Mouse (Mus musculus): ENCODE results near the gene Olfr1393.
"Not testable (repeated sequence)": the region's sequence is repeated elsewhere in the genome, so short reads cannot be mapped to it uniquely, and the experiment has no call there.

Olfr1393 gene

DNA sequence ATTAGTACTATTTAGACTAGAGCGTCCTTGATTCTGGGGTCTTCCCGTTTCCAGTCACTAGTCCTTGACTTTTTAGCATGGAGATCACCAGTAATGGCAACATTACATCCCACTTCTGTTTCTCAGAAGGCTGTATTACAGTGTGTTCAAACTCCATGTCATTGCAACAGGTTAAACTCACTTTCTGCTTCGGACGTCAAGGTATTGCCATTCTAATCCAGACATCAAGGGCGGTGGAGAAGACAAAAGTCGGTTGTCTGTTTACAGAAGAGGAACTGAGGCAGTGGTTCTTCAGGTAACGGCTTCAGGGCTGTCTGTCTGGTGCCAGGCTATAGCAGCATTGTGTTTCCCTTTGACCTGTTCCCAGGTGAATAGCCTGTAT, 26.7 kb upstream of the Olfr1393 start:
- no peak for DNase-seq (ENCODE audit: low read depth)

DNA sequence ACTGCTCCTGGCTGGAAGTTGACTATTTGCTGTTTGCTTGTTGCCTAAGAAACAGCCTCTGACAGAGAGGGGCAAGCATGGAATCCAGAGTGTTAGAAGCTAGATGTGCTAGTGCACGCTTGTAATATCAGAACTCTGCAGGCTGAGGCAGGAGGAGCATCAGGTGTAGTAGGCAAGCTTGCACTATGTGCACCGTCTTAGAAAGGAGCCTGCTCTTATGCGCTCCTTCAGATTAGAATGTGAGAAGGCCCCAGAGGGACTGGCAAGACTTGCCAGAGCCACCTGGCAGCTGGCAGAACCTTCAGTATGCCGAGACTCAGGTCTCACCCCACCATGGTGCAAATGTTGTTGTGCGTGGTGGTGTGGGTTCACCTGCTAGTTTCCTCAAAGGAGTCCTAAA, 26.1 kb upstream of the Olfr1393 start:
- no peak for DNase-seq (ENCODE audit: low read depth)

GRCm38 (mm10) chr11:49253035-49253434, 25.1 kb upstream of the Olfr1393 start:
- no peak for DNase-seq (ENCODE audit: low read depth)

- no peak for DNase-seq (ENCODE audit: low read depth)
Measured at GRCm38 (mm10) chr11:49259296-49259695, 18.8 kb upstream of the Olfr1393 start.

DNA sequence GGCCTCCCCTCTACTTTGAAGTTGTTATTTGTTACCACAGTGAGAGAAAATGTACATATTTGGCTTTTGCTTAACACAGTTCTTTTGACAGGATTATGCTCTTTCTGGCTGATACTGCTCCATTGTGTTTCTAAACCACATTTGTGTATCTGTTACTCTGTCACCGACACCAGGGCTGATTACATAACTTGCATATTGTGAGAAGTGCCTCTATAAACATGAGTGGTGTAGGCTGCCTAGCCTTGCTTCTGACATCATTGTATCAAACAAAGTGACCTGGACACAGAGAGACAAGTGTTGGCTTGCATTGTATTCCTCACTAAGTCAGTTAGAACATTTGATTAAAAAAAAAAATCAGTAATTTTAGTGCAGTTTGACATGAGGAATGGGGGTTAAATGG, 18.3 kb upstream of the Olfr1393 start:
- no peak for DNase-seq (ENCODE audit: low read depth)

GRCm38 (mm10) chr11:49260598-49261312, 17.3 kb upstream of the Olfr1393 start:
- no peak for DNase-seq (ENCODE audit: low read depth)

- no peak for DNase-seq (ENCODE audit: low read depth)
Measured at GRCm38 (mm10) chr11:49261313-49261855, 16.7 kb upstream of the Olfr1393 start.

DNA sequence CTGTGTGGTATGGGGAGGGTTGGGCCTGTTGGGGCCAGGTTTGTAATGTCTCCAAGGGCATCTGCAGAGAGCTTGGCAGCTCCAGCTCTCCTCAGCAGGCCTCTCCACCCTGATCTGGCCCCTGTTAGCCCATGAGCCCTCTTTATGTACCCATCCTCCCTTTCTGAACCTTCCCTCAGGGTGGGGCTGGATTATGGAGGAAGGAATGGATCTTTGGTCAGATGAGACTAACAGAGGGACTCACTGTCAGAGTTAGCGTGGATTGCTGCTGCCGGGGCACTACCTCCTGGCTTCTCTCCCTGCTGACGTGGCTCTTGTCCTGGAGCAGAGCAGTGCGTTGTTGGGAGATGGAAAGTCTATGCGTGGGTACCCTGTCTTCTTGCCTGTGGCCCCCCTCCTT, 15.8 kb upstream of the Olfr1393 start:
- no peak for DNase-seq (ENCODE audit: low read depth)

DNA sequence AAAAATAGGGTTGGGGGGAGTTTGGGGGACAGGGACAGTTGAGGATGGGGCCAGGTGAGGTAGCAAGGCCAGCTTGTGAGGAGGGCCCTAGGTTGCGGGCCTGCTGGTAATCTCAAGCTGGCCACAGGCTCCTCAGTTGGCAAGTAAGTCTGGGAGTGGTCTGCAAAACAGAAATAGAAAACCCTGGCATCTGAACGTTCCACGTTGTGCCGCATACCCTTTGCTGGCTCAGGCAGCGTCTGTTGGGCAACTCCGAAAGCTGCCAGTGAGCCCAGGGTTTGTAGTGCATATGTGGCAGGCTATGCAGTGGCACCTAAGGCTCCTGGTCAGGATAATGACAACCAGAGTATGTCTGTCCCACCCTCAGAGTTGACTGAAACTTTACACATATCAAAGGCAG, 15.0 kb upstream of the Olfr1393 start:
- no peak for DNase-seq (ENCODE audit: low read depth)

DNA sequence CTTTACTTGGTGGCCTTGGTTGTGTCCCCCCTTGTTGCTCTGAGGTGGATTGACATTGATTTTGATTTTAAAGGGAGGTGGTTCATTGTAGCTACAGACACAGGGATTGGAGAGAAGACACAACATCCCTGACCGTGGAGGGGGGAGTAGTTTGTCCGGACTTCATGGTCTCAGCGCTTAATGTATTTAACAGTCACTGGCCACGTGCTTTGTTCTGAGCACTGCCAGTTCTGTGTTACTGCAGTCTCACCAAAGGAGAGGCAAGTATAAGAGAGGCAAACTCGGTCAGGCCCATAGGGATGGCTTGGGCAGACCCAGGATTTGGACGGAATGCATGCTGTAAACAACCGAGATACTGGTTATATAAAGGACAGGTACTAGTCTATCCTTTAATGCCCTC, 14.0 kb upstream of the Olfr1393 start:
- DNase-seq (ENCODE audit: low read depth): no peak

GRCm38 (mm10) chr11:49264622-49265021, 13.5 kb upstream of the Olfr1393 start:
- DNase-seq (ENCODE audit: low read depth): no peak

DNA sequence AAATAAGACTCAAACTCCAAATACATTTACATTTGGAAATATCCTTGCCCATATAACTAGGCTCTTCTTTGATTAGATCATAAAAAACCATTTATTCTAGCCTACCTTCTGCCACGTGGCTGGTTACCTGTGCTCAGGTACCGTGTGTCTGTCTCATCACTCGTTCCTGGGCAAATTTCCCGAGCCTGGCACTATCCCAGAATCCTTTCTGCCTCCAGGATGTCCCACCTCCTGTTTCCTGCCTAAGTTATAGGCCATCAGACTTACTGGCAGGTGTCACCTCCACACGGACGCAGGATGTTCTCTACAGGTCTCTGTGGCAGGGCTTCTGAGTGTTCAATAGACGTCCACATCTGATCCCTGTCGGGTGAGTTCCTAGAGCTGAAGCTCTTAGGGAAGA, 13.0 kb upstream of the Olfr1393 start:
- DNase-seq (ENCODE audit: low read depth): no peak

GRCm38 (mm10) chr11:49266671-49267070, 11.4 kb upstream of the Olfr1393 start:
- DNase-seq (ENCODE audit: low read depth): no peak

DNA sequence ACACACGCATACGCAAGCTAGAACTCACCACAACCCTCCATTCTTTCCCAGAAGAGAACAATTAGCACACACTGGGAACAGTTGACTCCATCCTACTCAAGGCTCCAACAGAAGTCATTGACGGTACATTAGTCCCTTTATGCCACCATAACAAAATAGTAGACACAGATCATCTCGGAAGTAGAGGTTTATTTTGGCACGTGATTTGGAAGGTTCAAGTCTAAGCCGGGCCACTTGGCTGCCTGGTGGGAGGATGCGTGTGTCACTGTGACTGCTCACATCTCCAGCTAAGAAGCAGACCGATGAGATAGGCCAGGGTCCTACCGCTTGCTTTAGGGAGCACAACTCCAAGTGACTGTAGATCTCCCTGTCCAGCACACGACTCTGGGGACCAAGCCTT, 10.8 kb upstream of the Olfr1393 start:
- DNase-seq (ENCODE audit: low read depth): no peak

- DNase-seq (ENCODE audit: low read depth): no peak
Measured at GRCm38 (mm10) chr11:49267970-49268579, 10.0 kb upstream of the Olfr1393 start.

DNA sequence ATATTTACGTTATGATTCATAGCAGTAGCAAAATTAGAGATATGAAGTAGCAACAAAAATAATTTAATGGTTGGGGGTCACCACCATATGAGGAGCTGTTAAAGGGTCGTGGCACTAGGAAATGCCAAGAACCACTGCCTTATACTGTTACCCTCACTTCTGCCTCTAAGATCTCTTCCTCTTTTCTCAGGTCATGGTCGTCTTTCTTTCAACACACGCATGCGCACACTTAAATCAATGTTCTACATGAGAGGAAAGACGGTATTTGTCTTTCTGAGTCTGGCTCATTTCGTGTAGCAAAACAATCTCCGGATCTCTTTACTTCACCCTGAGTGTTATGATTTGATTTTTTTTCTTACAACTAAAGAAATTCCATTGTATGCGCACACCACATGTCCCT, 8.3 kb upstream of the Olfr1393 start:
- DNase-seq (ENCODE audit: low read depth): no peak

- DNase-seq (ENCODE audit: low read depth): no peak
Measured at GRCm38 (mm10) chr11:49270368-49270767, 7.7 kb upstream of the Olfr1393 start.

- DNase-seq (ENCODE audit: low read depth): no peak
Measured at GRCm38 (mm10) chr11:49271334-49271733, 6.8 kb upstream of the Olfr1393 start.

DNA sequence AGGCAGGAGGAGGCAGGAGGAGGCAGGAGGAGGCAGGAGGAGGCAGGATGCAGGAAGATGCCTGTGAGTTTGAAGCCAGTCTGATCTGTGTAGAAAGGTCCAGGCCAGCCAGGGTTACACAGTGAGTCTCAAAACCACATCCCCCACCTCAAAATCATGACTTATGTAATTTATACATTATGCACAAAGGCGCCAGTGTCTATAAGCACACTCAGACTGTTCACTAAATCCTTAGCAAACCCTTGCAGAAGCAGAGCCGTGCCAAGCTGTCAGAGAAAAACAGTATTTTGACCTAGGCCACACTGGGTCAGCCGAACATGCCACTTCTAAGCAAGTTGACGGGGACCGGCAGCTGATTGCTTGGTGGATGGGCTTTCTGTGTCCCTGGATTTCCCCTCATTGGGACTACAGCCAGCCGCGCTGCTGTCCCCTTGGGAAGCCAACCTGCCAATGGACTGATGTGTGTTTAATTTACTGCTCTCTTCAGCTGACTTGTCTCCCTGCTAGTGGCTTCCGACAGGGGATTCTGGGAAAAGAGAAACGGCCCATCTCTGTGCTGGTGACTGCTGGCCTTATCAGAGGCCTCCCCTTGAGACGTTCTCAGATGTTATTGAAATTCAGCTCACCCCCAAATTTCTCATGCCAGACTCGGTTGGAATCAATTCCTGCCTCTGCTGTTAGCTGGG, 4.1 kb upstream of the Olfr1393 start:
- DNase-seq (ENCODE audit: low read depth): no peak

DNA sequence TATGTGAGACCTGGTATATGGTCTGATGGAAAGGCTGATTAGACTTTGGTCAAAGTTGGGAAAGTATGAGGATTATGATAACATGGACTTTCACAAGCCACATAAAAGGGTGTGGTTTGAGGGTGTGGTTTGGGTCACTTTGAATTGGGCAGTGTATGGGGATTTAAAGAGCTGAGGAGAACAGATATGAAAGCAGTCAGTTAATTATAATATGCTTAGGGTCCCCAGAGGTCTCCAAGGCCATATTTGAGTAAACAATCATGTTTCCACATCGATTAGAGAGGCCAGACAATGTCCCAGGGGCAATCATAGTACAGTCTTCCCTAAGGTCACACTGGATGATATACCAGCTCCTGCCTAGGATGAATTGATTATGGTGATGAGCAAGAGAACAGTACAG, 6.9 kb downstream of the Olfr1393 start, which contains the start of gene Olfr1392:
Gene Olfr1392, plus strand, starts transcription at position 301 of the 400 bp plus-strand sequence.
- DNase-seq (ENCODE audit: low read depth): not testable (repeated sequence)

GRCm38 (mm10) chr11:49287251-49287650, 9.1 kb downstream of the Olfr1393 start:
- no peak for DNase-seq (ENCODE audit: low read depth)

DNA sequence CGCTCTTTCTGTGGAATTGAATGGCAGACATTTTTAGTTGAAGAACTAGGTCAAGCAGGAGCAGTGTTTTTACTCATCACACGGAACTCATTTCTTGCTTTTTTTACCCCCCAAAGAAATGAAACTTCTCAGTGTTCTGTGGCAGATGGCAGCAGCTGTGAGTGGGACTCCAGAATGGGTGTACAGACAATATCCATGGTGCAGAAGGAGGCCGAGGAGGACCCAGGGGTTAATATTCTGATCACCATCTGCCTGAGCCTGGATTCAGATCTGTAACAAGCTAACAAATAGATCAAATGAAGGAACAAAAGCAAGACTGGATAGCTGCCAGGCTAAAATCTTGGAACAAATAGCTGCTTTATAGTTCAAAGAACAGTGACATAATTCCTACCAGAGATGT, 14.7 kb downstream of the Olfr1393 start:
- no peak for DNase-seq (ENCODE audit: low read depth)

DNA sequence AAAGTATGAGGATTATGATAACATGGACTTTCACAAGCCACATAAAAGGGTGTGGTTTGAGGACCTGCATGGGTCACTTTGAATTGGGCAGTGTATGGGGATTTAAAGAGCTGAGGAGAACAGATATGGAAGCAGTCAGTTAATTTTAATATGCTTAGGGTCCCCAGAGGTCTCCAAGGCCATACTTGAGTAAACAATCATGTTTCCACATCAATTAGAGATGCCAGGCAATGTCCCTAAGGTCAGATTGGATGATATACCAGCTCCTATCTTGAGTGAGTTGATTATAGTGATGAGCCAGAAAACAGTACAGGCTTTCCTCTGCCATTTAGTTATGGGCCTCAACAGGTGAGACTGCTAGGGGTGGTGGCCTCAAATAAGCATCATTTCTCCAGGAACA, 26.3 kb downstream of the Olfr1393 start, which contains the start of gene Olfr10:
Gene Olfr10, plus strand, starts transcription at position 301 of the 400 bp plus-strand sequence.
- DNase-seq (ENCODE audit: low read depth): no peak
